25 mouse cellular contexts compared by ENCODE assay signal in the genomic region with DNA sequence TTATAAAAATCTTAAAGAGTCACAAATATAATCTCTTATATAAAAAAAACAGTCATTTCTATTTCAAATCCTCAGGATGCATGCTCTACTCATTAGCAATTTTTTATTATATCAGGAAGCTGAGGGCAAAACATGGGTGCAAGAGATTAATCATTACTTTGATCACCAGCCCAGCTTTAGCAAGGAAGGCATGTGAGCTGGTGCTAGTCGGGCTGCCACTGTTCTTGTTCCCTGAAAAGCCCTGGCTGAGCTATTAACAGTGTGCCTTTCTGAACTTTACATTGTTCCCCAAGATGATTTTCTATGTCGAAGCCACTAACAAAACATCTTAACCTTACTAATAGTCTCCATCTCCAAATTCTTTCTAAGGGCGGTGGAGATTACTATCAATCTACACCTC.
A peak's percentile ranks its signal among the peaks of the same experiment; 100 is the strongest.
DNase-seq lines count a peak whose midpoint lies in the region; ATAC-seq and TF ChIP-seq lines count a peak whose summit lies in the region.
"Had no signal": no experiment of that assay in that cellular context is flagged by ENCODE, and none has a peak within 500 bp of the region (broad histone marks: within the 10 kb centered on the region; RNA-seq: fewer than 3 reads in every experiment).

No protein-coding gene starts in this region.

- no peak for ATAC-seq in kidney, embryonic 14.5 days (ENCODE audit: low FRiP score, low TSS enrichment)
- no peak for ATAC-seq in kidney, embryonic 15.5 days (replicated peaks; ENCODE audit: low FRiP score)
- no peak for ATAC-seq in kidney, postnatal 0 days (replicated peaks; ENCODE audit: low FRiP score, low read depth)
- no peak for ATAC-seq in heart, embryonic 11.5 days (replicated peaks; ENCODE audit: insufficient number of reproducible peaks, low FRiP score, low TSS enrichment)
- ATAC-seq: forebrain, embryonic 14.5 days; hindbrain, postnatal 0 days; Patski had no signal

- no peak overlapping the region for H3K9ac ChIP-seq in kidney, embryonic 14.5 days (ENCODE audit: low read depth, low read length)
- no peak overlapping the region for H3K9ac ChIP-seq in kidney, embryonic 15.5 days
- no peak overlapping the region for H3K9ac ChIP-seq in kidney, postnatal 0 days (ENCODE audit: low read depth, low read length)
- no peak overlapping the region for H3K9ac ChIP-seq in heart, embryonic 11.5 days (ENCODE audit: low read depth, low read length)
- H3K9ac ChIP-seq: embryonic facial prominence, embryonic 12.5 days; embryonic facial prominence, embryonic 15.5 days; heart, embryonic 13.5 days; hindbrain, embryonic 14.5 days had no signal

- no peak for TF ChIP-seq CTCF in kidney, adult 2 months (conservative IDR thresholded peaks at IDR 0.05; ENCODE audit: insufficient read depth, insufficient read length, low read depth, low read length)
- no peak for TF ChIP-seq CTCF in kidney, postnatal 0 days (IDR thresholded peaks at IDR 0.05; ENCODE audit: low read depth)

- DNase-seq in kidney, adult 2 months: peak; percentile 61
- DNase-seq in kidney, postnatal 0 days (ENCODE audit: low spot score): no peak
- DNase-seq in adrenal gland, postnatal 10 days: no peak
- DNase-seq: adrenal gland, postnatal 14 days; B cell, adult 2 months; cerebellum, adult 11 months; cerebellum, adult 2 months; cerebellum, adult 9-11 months; cerebellum, postnatal 25 days; gastrocnemius, postnatal 25 days; heart, adult 18-20 months; heart, postnatal 14 days; heart, postnatal 4 days had no signal

- 42% methylated on average over 3 of the region's 3 CpGs for WGBS in kidney, adult 2 months
- WGBS in kidney, embryonic 14.5 days: 64% methylated on average over 3 of the region's 3 CpGs
- WGBS in kidney, embryonic 15.5 days: 67% methylated on average over 3 of the region's 3 CpGs
- WGBS in kidney, postnatal 0 days: 58% methylated on average over 3 of the region's 3 CpGs
- 73% methylated on average over 3 of the region's 3 CpGs for WGBS in heart, embryonic 11.5 days (ENCODE audit: insufficient replicate concordance)

- H3K9me3 ChIP-seq in kidney, embryonic 14.5 days (ENCODE audit: control insufficient read depth, low read length): no peaks in the 10 kb centered on the region
- no peaks in the 10 kb centered on the region for H3K9me3 ChIP-seq in kidney, embryonic 15.5 days (replicated peaks)
- no peaks in the 10 kb centered on the region for H3K9me3 ChIP-seq in kidney, postnatal 0 days (replicated peaks; ENCODE audit: low read length)
- no peaks in the 10 kb centered on the region for H3K9me3 ChIP-seq in heart, embryonic 11.5 days (replicated peaks; ENCODE audit: control insufficient read depth, low read length)
- H3K9me3 ChIP-seq: embryonic facial prominence, embryonic 12.5 days; embryonic facial prominence, embryonic 15.5 days; G1E had no signal

- H3K36me3 ChIP-seq in kidney, adult 2 months (ENCODE audit: control insufficient read depth, insufficient read depth, low read length): no peaks in the 10 kb centered on the region
- H3K36me3 ChIP-seq in kidney, embryonic 14.5 days (ENCODE audit: control insufficient read depth, insufficient read depth, low read length): no peaks in the 10 kb centered on the region
- H3K36me3 ChIP-seq in kidney, embryonic 15.5 days: peaks cover 24% of the 10 kb centered on the region; the same call in 1 of the 2 replicates
- H3K36me3 ChIP-seq in kidney, postnatal 0 days (ENCODE audit: insufficient read depth, low read length): 0 out of 2 replicates have a peak, but pooled peaks cover 3% of the 10 kb centered on the region
- peaks cover 6% of the 10 kb centered on the region for H3K36me3 ChIP-seq in heart, embryonic 11.5 days (ENCODE audit: control insufficient read depth, insufficient read depth, low read length)
- H3K36me3 ChIP-seq: embryonic facial prominence, embryonic 12.5 days had no signal

- no peak for TF ChIP-seq POLR2A in kidney, adult 2 months (IDR thresholded peaks at IDR 0.05; ENCODE audit: low read depth, low read length)

- H3K4me3 ChIP-seq in kidney, adult 2 months (ENCODE audit: insufficient read depth, low read depth, low read length): no peak overlapping the region
- H3K4me3 ChIP-seq in kidney, embryonic 14.5 days (ENCODE audit: low read length): no peak overlapping the region
- no peak overlapping the region for H3K4me3 ChIP-seq in kidney, embryonic 15.5 days (replicated peaks)
- no peak overlapping the region for H3K4me3 ChIP-seq in kidney, postnatal 0 days (replicated peaks; ENCODE audit: low read depth, low read length)
- no peak overlapping the region for H3K4me3 ChIP-seq in heart, embryonic 11.5 days (ENCODE audit: low read depth, low read length)
- H3K4me3 ChIP-seq: embryonic facial prominence, embryonic 12.5 days; embryonic facial prominence, embryonic 15.5 days; heart, embryonic 13.5 days had no signal

- peak overlapping the region; percentile 58 for H3K27ac ChIP-seq in kidney, adult 2 months (ENCODE audit: insufficient read depth, low read depth, low read length)
- no peak overlapping the region for H3K27ac ChIP-seq in kidney, embryonic 14.5 days (ENCODE audit: low read depth, low read length)
- H3K27ac ChIP-seq in kidney, embryonic 15.5 days: peak overlapping the region; percentile 42
- peak overlapping the region; percentile 51; the same call in 1 of the 2 replicates for H3K27ac ChIP-seq in kidney, postnatal 0 days
- H3K27ac ChIP-seq in heart, embryonic 11.5 days (ENCODE audit: low read depth, low read length): no peak overlapping the region
- H3K27ac ChIP-seq: embryonic facial prominence, embryonic 12.5 days; embryonic facial prominence, embryonic 15.5 days; heart, embryonic 13.5 days; hindbrain, embryonic 14.5 days; hindbrain, postnatal 0 days had no signal

- H3K4me1 ChIP-seq in kidney, adult 2 months (ENCODE audit: control insufficient read depth, insufficient read depth, low read length): peaks cover 7% of the 10 kb centered on the region
- no peaks in the 10 kb centered on the region for H3K4me1 ChIP-seq in kidney, embryonic 14.5 days (ENCODE audit: control insufficient read depth, insufficient read depth, low read length)
- no peaks in the 10 kb centered on the region for H3K4me1 ChIP-seq in kidney, embryonic 15.5 days
- H3K4me1 ChIP-seq in kidney, postnatal 0 days (replicated peaks; ENCODE audit: insufficient read depth, low read length): no peaks in the 10 kb centered on the region
- H3K4me1 ChIP-seq in heart, embryonic 11.5 days (ENCODE audit: control insufficient read depth, insufficient read depth, low read length): no peaks in the 10 kb centered on the region
- H3K4me1 ChIP-seq: embryonic facial prominence, embryonic 12.5 days; embryonic facial prominence, embryonic 15.5 days; heart, embryonic 13.5 days had no signal

- no peaks in the 10 kb centered on the region for H3K27me3 ChIP-seq in kidney, adult 2 months (replicated peaks; ENCODE audit: control insufficient read depth, insufficient read depth, low read length)
- H3K27me3 ChIP-seq in kidney, embryonic 14.5 days (ENCODE audit: control insufficient read depth, insufficient read depth, low read length): no peaks in the 10 kb centered on the region
- H3K27me3 ChIP-seq in kidney, embryonic 15.5 days: no peaks in the 10 kb centered on the region
- no peaks in the 10 kb centered on the region for H3K27me3 ChIP-seq in kidney, postnatal 0 days (ENCODE audit: insufficient read depth, low read length)
- H3K27me3 ChIP-seq in heart, embryonic 11.5 days (ENCODE audit: control insufficient read depth, insufficient read depth, low read length): no peaks in the 10 kb centered on the region
- H3K27me3 ChIP-seq: CH12.LX; embryonic facial prominence, embryonic 12.5 days; embryonic facial prominence, embryonic 15.5 days; heart, embryonic 13.5 days; Patski had no signal

- H3K4me2 ChIP-seq in kidney, embryonic 14.5 days (replicated peaks; ENCODE audit: low read depth, low read length): no peak overlapping the region
- H3K4me2 ChIP-seq in kidney, embryonic 15.5 days: no peak overlapping the region
- H3K4me2 ChIP-seq in kidney, postnatal 0 days (ENCODE audit: low read length): no peak overlapping the region
- no peak overlapping the region for H3K4me2 ChIP-seq in heart, embryonic 11.5 days
- H3K4me2 ChIP-seq: embryonic facial prominence, embryonic 12.5 days; embryonic facial prominence, embryonic 15.5 days; heart, embryonic 13.5 days; hindbrain, embryonic 14.5 days had no signal

Comparison
In these comparisons a context has a peak if more than half of its experiments do, and no peak if none do; other contexts are left out.
1. H3K27ac ChIP-seq: peak in kidney, adult 2 months (single experiment), kidney, embryonic 15.5 days (single experiment) and kidney, postnatal 0 days (single experiment); none in kidney, embryonic 14.5 days (single experiment) and heart, embryonic 11.5 days (single experiment).